Mouse (Mus musculus): ENCODE measurements around the gene Atp1a2.
"Not testable (repeated sequence)": the region's sequence is repeated elsewhere in the genome, so short reads cannot be mapped to it uniquely, and the experiment has no call there.

The Atp1a2 gene

GRCm38 (mm10) chr1:172271765-172272164 is 26.1 kb downstream of the Atp1a2 start:
- DNase-seq (ENCODE audit: low spot score in 2 of 2) = no peak

DNA sequence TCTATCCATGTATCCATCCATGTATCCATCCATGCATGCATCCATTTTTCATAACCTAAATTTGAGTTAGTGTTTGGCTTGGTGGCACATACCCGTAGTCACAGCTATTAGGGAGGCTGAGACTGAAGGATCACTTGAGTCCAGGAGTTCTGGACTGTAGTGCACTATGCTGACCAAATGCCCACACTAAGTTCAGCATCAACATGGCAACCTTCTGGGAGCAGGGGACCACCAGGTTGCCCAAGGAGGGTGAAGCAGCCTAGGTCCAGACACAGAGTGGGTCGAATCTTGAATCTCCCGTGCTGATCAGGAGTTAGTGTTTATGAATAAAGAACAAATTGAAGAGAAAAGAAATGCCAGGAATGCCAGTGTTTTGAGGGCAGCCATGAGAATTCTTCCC is 26.7 kb downstream of the Atp1a2 start:
- DNase-seq (ENCODE audit: low spot score in 2 of 2) = no peak

- no peak for DNase-seq (ENCODE audit: low spot score in 2 of 2)
Measured at GRCm38 (mm10) chr1:172261477-172262078, 36.3 kb downstream of the Atp1a2 start, which contains the start of gene Igsf8. Gene Igsf8, plus strand, starts transcription at chr1:172261641.

DNA sequence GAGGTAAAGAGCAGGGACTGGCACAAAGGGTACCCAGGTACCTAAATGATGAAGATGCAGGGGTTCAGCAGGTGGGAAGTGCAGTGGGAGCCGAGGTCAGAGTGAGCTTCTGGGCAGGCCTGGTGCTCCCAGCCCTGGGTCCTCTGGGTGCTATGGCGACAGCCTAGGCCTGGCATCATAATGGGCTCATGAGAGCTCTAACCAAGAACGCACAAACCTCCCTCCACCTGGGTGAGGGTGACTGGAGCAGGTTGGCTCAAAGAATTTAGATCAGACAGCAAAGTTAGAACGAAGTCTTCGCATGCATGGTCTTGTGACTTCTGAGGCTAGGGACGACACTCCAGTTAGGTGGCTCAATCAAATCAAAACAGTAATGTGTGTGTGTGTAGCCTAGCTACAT is 39.5 kb downstream of the Atp1a2 start, which contains the start of gene Atp1a4:
Gene Atp1a4, minus strand, starts transcription at position 101 of the 400 bp plus-strand sequence.
- no peak for DNase-seq (ENCODE audit: low spot score in 2 of 2)

DNA sequence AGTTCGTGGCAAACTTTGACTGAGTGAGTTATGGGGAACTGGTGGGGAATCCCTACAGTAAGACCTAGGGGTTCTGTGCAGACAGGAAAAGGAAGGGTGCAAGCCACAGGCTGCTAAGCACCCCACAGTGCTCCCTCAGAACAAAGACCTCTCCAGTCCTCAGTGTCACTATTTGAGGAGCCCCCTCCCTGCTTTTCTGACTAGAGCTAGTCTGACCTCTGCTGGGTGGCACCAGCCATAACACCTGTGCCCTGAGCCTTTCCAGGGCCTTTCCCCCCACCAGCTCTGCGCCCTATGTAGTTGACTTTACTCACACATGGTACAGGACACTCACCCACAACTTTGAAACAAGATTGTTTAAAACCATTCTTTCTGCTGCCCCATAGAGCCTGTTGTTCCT is 50.2 kb downstream of the Atp1a2 start:
- DNase-seq (ENCODE audit: low spot score in 2 of 2) = no peak

- DNase-seq (ENCODE audit: low spot score in 2 of 2) = no peak
Measured at GRCm38 (mm10) chr1:172247216-172247615, 50.6 kb downstream of the Atp1a2 start.

GRCm38 (mm10) chr1:172244645-172245044 is 53.2 kb downstream of the Atp1a2 start:
- DNase-seq (ENCODE audit: low spot score in 2 of 2) = not testable (repeated sequence)

GRCm38 (mm10) chr1:172243547-172244205 is 54.2 kb downstream of the Atp1a2 start:
- no peak for DNase-seq (ENCODE audit: low spot score in 2 of 2)

DNA sequence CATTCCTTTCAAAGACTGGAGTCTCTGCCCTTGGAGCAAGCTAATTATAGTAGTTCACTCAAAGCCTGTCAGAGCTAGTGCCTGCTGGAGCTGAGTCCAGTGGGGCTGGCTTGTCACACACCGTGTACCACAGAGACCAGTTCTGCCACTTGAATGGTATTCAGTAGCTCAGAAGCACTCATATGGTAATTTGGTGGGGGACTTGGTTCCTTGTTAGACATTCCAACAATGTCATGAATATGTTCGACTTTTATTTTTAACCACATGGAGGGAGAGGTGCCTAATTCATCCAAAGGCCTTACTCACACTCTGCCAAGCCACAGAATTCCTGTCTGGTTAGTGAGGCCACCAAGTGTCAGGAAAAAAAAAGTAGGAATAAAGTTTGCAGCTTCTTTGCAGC is 55.5 kb downstream of the Atp1a2 start:
- no peak for DNase-seq (ENCODE audit: low spot score in 2 of 2)

GRCm38 (mm10) chr1:172240945-172241708 is 56.7 kb downstream of the Atp1a2 start:
- no peak for DNase-seq (ENCODE audit: low spot score in 2 of 2)

GRCm38 (mm10) chr1:172229215-172229614 is 68.6 kb downstream of the Atp1a2 start:
- DNase-seq (ENCODE audit: low spot score in 2 of 2) = no peak

GRCm38 (mm10) chr1:172228209-172228608 is 69.7 kb downstream of the Atp1a2 start:
- no peak for DNase-seq (ENCODE audit: low spot score in 2 of 2)
